Mouse (Mus musculus) thymus, postnatal 0 days (tissue): ENCODE data around the gene B9d2. TPM values are rescaled to one million over a fixed set of nuclear protein-coding genes. Genes with fewer than 3 reads are reported as not detected.

Experiments used
- DNase-seq: peaks from one replicate; pipeline ENCODE4 v3.0.0-alpha.2; 2015; ENCODE audit warnings: low spot score
- polyA plus RNA-seq: library from polyadenylated mRNA; unstranded; fragments of >200 nt; fragmentation: Nextera tagmentation; extraction: Ambion mirVana; gene quantifications from 2 replicates; pipeline ENCODE4 v1.2.1, GENCODE M21; 2015

The B9d2 gene
- polyA plus RNA-seq, 1 experiment from 2014 or later, result 68.3 TPM

- no peak for DNase-seq
Measured at GRCm38 (mm10) chr7:25729862-25730261, 49.3 kb downstream of the B9d2 start.

GRCm38 (mm10) chr7:25731294-25732055, 50.9 kb downstream of the B9d2 start:
- no peak for DNase-seq

GRCm38 (mm10) chr7:25734991-25735390, 54.4 kb downstream of the B9d2 start:
- DNase-seq, result no peak

Other genes with a start within 250 kb of the B9d2 start
- gene Ceacam1, start 203.2 kb upstream of the B9d2 start, polyA plus RNA-seq, result 2.0 and 2.5 TPM in 2 replicates
- gene Ceacam2, start 140.9 kb upstream of the B9d2 start, polyA plus RNA-seq, result not detected in 2 replicates
- not detected in 2 replicates for gene Erich4, start 64.9 kb upstream of the B9d2 start, polyA plus RNA-seq
- gene Dmac2, start 61.4 kb upstream of the B9d2 start, polyA plus RNA-seq, result 36.2 and 40.3 TPM in 2 replicates
- 13.1 and 13.4 TPM in 2 replicates for gene B3gnt8, start 54.1 kb upstream of the B9d2 start, polyA plus RNA-seq
- gene Bckdha, start 21.8 kb upstream of the B9d2 start, polyA plus RNA-seq, result 63.8 and 69.1 TPM in 2 replicates
- gene Exosc5, start 21.6 kb upstream of the B9d2 start, polyA plus RNA-seq, result 146 and 147 TPM in 2 replicates
- 4.0 and 6.3 TPM in 2 replicates for gene Tmem91, start 5.6 kb upstream of the B9d2 start, polyA plus RNA-seq
- 8.5 and 11.6 TPM in 2 replicates for gene Tgfb1, start 6.2 kb downstream of the B9d2 start, polyA plus RNA-seq
- gene Ccdc97, start 38.3 kb downstream of the B9d2 start, polyA plus RNA-seq, result 16.2 and 22.4 TPM in 2 replicates
- 64.9 and 66.2 TPM in 2 replicates for gene Hnrnpul1, start 74.0 kb downstream of the B9d2 start, polyA plus RNA-seq
- gene Axl, start 107.9 kb downstream of the B9d2 start, polyA plus RNA-seq, result 26.9 and 29.4 TPM in 2 replicates
- 0.51 and 0.54 TPM in 2 replicates for gene Cyp2s1, start 136.1 kb downstream of the B9d2 start, polyA plus RNA-seq
- 0.10 and 0.13 TPM in 2 replicates for gene Cyp2b10, start 216.8 kb downstream of the B9d2 start, polyA plus RNA-seq